Mouse (Mus musculus) cerebellum, adult 9-11 months (tissue): ENCODE measurements at regions not wholly inside any gene's neighbourhood (a gene's known extent, or its start where the extent isn't known, plus 50 kb on each side); places are given as distances from the start of the nearest gene placed in this dataset.
A peak's percentile ranks its signal among the peaks of the same experiment; 100 is the strongest.

Experiments used
- DNase-seq: peaks from one replicate; pipeline ENCODE4 v3.0.0; 2022

DNA sequence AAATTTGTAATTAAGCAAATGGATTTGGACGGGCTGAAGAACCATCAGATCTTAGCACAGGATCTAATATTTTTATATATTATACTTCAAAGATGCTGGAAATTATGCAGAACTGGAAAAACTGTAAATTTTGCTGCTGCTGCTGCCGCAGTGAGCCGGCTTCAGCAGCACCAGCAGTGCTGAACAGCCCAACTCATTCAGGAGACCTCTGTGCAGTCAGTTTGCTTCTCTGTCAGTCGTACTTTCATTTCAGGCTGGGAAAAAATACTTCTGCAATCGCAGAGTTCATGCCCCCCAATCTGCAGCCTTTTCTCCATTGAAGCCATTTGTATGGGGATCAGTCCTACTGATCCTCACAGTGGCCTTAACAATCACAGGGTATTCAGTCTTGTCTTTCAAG, 53.4 kb upstream of the Trpc3 start:
- DNase-seq: no peak

- DNase-seq: no peak
These were observed 64.5 kb upstream of the Trpc3 start for GRCm38 (mm10) chr3:36754358-36754950.

GRCm38 (mm10) chr3:36762065-36762653, 72.2 kb upstream of the Trpc3 start:
- no peak for DNase-seq

DNA sequence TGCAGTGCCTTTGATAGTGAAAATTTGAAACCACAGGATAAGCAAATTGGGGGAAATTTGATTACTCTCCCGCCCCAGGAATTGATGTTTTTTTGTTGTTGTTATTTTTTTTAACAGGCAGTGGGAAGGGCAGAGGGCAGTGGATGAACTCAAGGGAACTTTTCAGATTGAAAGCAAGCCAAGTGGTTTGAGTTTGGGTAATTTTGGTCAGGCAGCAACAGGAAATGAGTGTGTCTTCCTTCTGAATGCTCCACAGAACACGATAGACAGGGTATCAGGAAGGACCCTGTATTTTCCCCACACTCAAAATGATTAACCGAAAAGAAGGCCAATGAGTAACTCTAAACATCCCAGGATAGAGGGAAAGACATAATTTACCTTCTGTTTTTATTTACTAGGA, 72.9 kb upstream of the Trpc3 start:
- DNase-seq: no peak

DNA sequence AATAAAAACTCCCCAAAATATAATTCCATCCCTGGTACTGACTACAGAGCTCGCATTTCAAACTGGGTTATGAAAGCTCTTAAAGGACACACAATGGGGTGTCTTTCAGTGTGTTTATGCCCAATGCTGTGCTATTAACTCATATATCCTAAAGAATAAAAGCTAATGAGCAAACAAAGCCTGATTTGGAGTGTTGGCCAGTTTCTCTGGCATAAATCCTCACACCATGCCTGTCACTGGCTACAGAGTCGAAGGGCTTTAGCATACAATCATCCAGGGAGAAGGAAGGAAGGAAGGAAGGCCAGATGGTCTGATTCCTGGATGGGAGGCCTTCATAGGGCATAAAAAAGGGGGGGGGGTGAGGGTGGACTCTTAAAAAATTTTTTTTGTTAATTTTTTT, 74.8 kb upstream of the Trpc3 start:
- peak; percentile 51 for DNase-seq

GRCm38 (mm10) chr3:36770096-36770495, 80.1 kb upstream of the Trpc3 start:
- no peak for DNase-seq

- DNase-seq: no peak
These were observed 81.0 kb upstream of the Trpc3 start for GRCm38 (mm10) chr3:36771011-36771410.

DNA sequence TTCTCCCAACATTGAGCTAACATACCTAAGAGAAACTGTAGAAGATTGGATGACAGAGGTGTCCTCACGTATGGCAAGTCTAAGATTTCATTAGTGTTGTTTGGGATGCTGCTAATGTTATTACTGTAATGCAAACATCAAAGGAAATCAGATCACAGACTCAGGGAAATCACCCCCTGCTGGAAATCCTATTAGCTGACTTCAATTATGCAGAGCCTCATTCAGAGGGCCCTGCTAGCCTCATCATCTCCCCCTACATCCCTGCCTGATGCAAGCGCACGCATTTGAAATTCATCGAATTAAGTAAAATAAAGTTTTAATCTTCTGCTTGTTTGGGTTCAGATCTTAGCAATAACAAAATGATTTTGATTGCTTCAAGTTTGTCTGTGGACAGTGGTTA, 84.1 kb upstream of the Trpc3 start:
- no peak for DNase-seq

DNA sequence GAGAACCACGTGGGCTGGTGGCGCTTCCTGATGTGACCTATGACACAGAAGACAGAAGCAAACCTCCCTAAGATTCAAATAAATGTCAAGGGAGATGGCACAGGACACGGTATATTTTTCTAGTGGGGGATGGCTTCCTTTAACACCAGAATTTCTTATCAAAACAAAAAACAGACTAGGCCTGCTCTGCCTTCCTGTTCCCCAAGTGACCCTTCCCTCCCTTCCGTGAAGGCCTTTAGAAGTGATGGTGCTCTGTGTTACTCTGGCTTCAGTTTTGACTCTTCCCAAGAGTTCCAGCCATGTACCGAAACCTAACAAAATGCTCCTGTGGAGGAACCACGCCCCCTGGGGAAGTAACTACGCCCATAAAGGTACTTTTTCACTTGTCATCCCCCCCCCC, 84.5 kb upstream of the 4932438A13Rik start:
- DNase-seq: no peak

DNA sequence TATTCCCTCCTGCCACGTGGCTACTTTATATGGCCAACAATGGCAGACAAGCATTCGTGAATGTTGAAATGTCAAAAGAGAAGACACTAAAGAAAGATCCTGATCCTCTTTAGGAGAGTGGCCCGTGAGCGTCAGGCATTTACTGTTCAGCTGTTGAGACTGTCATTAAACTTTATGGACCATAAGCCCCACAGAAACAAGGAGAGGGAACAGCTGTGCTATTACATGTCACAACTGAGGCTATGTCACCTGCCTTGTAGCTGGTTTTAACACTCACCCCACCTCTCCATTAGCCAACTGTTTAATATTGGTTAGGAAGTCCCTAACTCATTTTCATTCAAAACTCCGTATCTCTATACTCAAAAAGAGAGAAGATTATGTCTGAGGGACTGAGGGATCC, 76.3 kb upstream of the 4932438A13Rik start:
- DNase-seq: no peak

DNA sequence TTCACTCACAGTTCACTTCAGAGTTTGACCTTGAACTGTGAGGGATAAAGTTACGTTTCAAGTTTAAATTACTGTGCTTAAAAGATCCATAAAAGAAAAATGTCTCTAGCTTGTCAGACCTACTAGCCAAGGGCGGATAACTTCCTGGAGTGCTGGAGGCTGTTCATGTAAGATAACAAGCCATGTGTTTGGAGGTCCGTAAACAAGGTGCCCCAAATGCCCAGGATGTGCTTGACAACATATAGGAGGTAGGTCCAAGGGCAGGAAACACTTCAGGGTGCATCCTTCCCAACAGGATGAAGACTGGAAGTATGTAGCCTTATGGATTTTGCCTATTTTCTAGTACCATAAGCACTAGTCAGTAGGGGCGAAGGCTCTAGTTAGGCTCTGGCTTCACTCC, 72.7 kb upstream of the 4932438A13Rik start:
- no peak for DNase-seq

DNA sequence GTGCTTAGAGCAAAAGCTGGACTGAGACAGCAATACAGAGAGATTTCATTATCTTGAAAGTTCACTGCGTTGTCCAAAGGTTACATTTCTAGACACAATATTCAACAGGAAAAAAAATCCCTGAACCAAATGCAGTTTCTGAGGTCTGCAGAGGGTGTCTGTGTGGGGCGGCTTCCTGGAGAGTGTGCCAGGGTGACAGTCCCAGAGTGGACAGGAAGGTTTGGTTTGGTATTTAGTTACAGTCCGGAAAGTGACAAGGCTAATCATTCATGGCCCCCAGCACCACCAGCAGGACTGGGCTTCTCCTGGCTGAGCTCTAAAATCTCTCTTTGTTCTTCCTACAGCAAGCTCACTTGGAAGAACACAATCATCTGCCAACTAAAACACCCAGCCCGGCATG, 65.9 kb upstream of the 4932438A13Rik start:
- DNase-seq: no peak

- no peak for DNase-seq
These were observed 64.6 kb upstream of the 4932438A13Rik start for GRCm38 (mm10) chr3:36798160-36798823.

DNA sequence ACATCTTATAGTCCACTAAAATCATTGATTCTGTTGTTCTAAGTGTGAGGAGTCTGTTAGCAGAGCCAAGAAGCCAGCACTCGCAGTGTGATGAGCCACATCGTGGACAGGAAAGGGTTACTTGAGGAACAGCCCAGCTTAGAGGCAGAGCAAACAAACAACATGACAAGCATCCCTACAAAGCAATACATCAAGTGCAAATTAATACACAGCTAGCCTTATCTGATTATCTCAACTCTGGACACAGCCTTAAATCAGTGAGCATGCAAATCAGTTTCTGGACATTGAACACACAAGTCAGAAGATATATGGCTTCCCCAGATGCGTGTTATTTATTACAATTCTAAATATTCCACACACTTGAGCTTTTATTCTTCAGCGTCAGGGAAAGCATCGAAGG, 52.4 kb upstream of the 4932438A13Rik start:
- no peak for DNase-seq
